Comparison of ENCODE assay signal across 8 mouse cellular contexts in genomic region chr5:140619151-140619771, GRCm38 (mm10). TPM values are rescaled to one million over a fixed set of nuclear protein-coding genes. Genes with fewer than 3 reads are reported as not detected.
DNase-seq lines count a peak whose midpoint lies in the region.

No protein-coding gene starts in this region.

- H3K9me3 ChIP-seq in embryonic facial prominence, embryonic 10.5 days: no peaks in the 10 kb centered on the region

- 24% methylated on average over 6 of the region's 6 CpGs for WGBS in embryonic facial prominence, embryonic 10.5 days

- intact Hi-C loops in heart, postnatal 14 days (cut with DNase I): loop anchor here (1.0 kb wide), 2 partner anchors 51 to 79 kb away; no protein-coding TSS in a partner anchor

- H3K4me3 ChIP-seq in embryonic facial prominence, embryonic 10.5 days: no peak overlapping the region

- peaks cover 19% of the 10 kb centered on the region for H3K4me1 ChIP-seq in embryonic facial prominence, embryonic 10.5 days

- peak; percentile 89 for DNase-seq in B cell, adult 2 months
- peak; percentile 80 for DNase-seq in NIH3T3 (ENCODE audit: low read depth)
- peak; percentile 85 for DNase-seq in embryonic facial prominence, embryonic 10.5 days (ENCODE audit: low spot score)
- peak; percentile 82 to 85 for DNase-seq in heart, postnatal 14 days
- DNase-seq in kidney, postnatal 4 days: peak; percentile 91 to 92
- DNase-seq in lung, postnatal 14 days: peak; percentile 88
- DNase-seq in retina, postnatal 1 day: peak; percentile 90
- DNase-seq in urinary bladder, postnatal 25 days (ENCODE audit: low spot score): peak; percentile 72

- H3K27ac ChIP-seq in embryonic facial prominence, embryonic 10.5 days (replicated peaks): no peak overlapping the region

- peaks cover 68% of the 10 kb centered on the region for H3K36me3 ChIP-seq in embryonic facial prominence, embryonic 10.5 days (replicated peaks)

- no peaks in the 10 kb centered on the region for H3K27me3 ChIP-seq in embryonic facial prominence, embryonic 10.5 days (replicated peaks; ENCODE audit: low read depth, poor library complexity, severe bottlenecking)

RNA-seq across cellular contexts. Expression of gene Lfng, which starts 12.1 kb away (rescaled TPM):
- 11.7 and 14.9 TPM in 2 replicates for polyA plus RNA-seq in embryonic facial prominence, embryonic 10.5 days (2016; fragmentation: Nextera tagmentation; extraction: Ambion mirVana)
- 10 to 100 TPM; 18.1 to 22.4 TPM for total RNA-seq in heart, postnatal 14 days (2021)

RNA-seq across cellular contexts. Expression of gene Ttyh3, which starts 29.6 kb away (rescaled TPM):
- polyA plus RNA-seq in embryonic facial prominence, embryonic 10.5 days (2016; fragmentation: Nextera tagmentation; extraction: Ambion mirVana): 33.4 and 35.5 TPM in 2 replicates
- total RNA-seq in heart, postnatal 14 days (2021): 10 to 100 TPM; 31.6 to 31.9 TPM

RNA-seq across cellular contexts. Expression of gene Grifin, which starts 54.4 kb away (rescaled TPM):
- not detected in 2 replicates for polyA plus RNA-seq in embryonic facial prominence, embryonic 10.5 days (2016; fragmentation: Nextera tagmentation; extraction: Ambion mirVana)
- not detected for total RNA-seq in heart, postnatal 14 days (2021)
